Mouse (Mus musculus) forebrain, embryonic 16.5 days (tissue): Measurements from ENCODE around the gene Hspg2. TPM values are rescaled to one million over a fixed set of nuclear protein-coding genes. Genes with fewer than 3 reads are reported as not detected.
A peak's percentile ranks its signal among the peaks of the same experiment; 100 is the strongest.

Experiments used
- ATAC-seq: fragments of 200-750 bp; cut with Nextera tagmentation; 2 replicates; pipeline ENCODE4 v1.8.0; 2017; ENCODE audit warnings: mild to moderate bottlenecking, moderate library complexity
- H3K27ac ChIP-seq: fragments of 300-500 bp; sonication (generic); 2 replicates; pipeline ENCODE4 v1.5.1; 2014; ENCODE audit warnings: low read length, control low read depth
- H3K27me3 ChIP-seq: fragments of 300-500 bp; sonication (generic); replicated peaks from 2 replicates; pipeline ENCODE4 v1.6.1; 2014; ENCODE audit warnings: low read length; ENCODE audit not compliant: control insufficient read depth, insufficient read depth
- H3K36me3 ChIP-seq: fragments of 300-500 bp; sonication (generic); 2 replicates; pipeline ENCODE4 v1.6.1; 2014; ENCODE audit not compliant: control insufficient read depth, insufficient read depth
- H3K4me1 ChIP-seq: fragments of 300-500 bp; sonication (generic); replicated peaks from 2 replicates; pipeline ENCODE4 v1.6.1; 2014; ENCODE audit warnings: low read length; ENCODE audit not compliant: control insufficient read depth, insufficient read depth
- H3K4me2 ChIP-seq: fragments of 300-500 bp; sonication (generic); 2 replicates; pipeline ENCODE4 v1.6.1; 2014; ENCODE audit warnings: mild to moderate bottlenecking, low read length, control low read depth
- H3K4me3 ChIP-seq: fragments of 300-500 bp; sonication (generic); replicated peaks from 2 replicates; pipeline ENCODE4 v1.5.1; 2014; ENCODE audit warnings: mild to moderate bottlenecking, low read length, control low read depth
- H3K9ac ChIP-seq: fragments of 300-500 bp; sonication (generic); replicated peaks from 2 replicates; pipeline ENCODE4 v1.6.1; 2014; ENCODE audit warnings: low read depth, low read length, control low read depth
- H3K9me3 ChIP-seq: fragments of 300-500 bp; sonication (generic); 2 replicates; pipeline ENCODE4 v1.6.1; 2016; ENCODE audit warnings: low read length; ENCODE audit not compliant: control insufficient read depth
- whole genome bisulfite sequencing: fragments of 180-500 bp; shearing (Covaris S2); extraction: QIAGEN DNeasy Blood & Tissue Kit; methylation state at CpG from one replicate; pipeline ENCODE4 v1.1.7; 2014; 5-methylcytosine and 5-hydroxymethylcytosine counted together
- polyA plus RNA-seq: library from polyadenylated mRNA; unstranded; fragments of >200 nt; fragmentation: Nextera tagmentation; extraction: Ambion mirVana; gene quantifications from 2 replicates; pipeline ENCODE4 v1.2.1, GENCODE M21; 2015

The Hspg2 gene
- polyA plus RNA-seq, 1 experiment from 2014 or later, result 3.2 TPM

- H3K27ac ChIP-seq, result no peak overlapping the region
- H3K36me3 ChIP-seq, result no peaks in the 10 kb centered on the region
- H3K4me2 ChIP-seq, result no peak overlapping the region
- H3K27me3 ChIP-seq, result no peaks in the 10 kb centered on the region
- no peaks in the 10 kb centered on the region for H3K9me3 ChIP-seq
- no peak for ATAC-seq
- no peak overlapping the region for H3K9ac ChIP-seq
- H3K4me1 ChIP-seq, result peaks cover 13% of the 10 kb centered on the region
- 80% methylated on average over 4 of the region's 4 CpGs for WGBS
- no peak overlapping the region for H3K4me3 ChIP-seq
These were observed 122.4 kb downstream of the Hspg2 start for GRCm38 (mm10) chr4:137590961-137591360.

- peak within 1 kb of the TSS; percentile 97 for H3K4me3 ChIP-seq
- ATAC-seq, result peak; percentile 95
- no peaks in the 10 kb centered on the region for H3K36me3 ChIP-seq
- peaks cover 17% of the 10 kb centered on the region for H3K4me1 ChIP-seq
- H3K4me2 ChIP-seq, result peak within 1 kb of the TSS; percentile 96
- WGBS, result under 1% methylated on average over 92 of the region's 92 CpGs
- H3K9me3 ChIP-seq, result no peaks in the 10 kb centered on the region
- peak within 1 kb of the TSS; percentile 88 for H3K9ac ChIP-seq
- H3K27me3 ChIP-seq, result no peaks in the 10 kb centered on the region
- H3K27ac ChIP-seq, result peak within 1 kb of the TSS; percentile 100
These were observed 125.3 kb downstream of the Hspg2 start, which contains the start of gene Usp48 for GRCm38 (mm10) chr4:137593601-137594495. TSS of gene Usp48 (plus strand) at chr4:137593755.

- peaks cover 21% of the 10 kb centered on the region for H3K4me1 ChIP-seq
- H3K27ac ChIP-seq, result peak overlapping the region; percentile 100
- H3K4me3 ChIP-seq, result peak overlapping the region; percentile 97
- no peaks in the 10 kb centered on the region for H3K27me3 ChIP-seq
- no peaks in the 10 kb centered on the region for H3K9me3 ChIP-seq
- H3K4me2 ChIP-seq, result peak overlapping the region; percentile 96
- H3K36me3 ChIP-seq, result no peaks in the 10 kb centered on the region
- ATAC-seq, result no peak; the same call in 1 of the 2 replicates
- 4% methylated on average over 40 of the region's 40 CpGs for WGBS
- peak overlapping the region; percentile 88 for H3K9ac ChIP-seq
These were observed 126.1 kb downstream of the Hspg2 start for GRCm38 (mm10) chr4:137594496-137595270.

- Histone ChIP-seq H3K27me3 (no peaks in the 10 kb centered on the region), H3K4me2 (no peak overlapping the region), H3K4me1 (peaks cover 21% of the 10 kb centered on the region), H3K9me3 (no peaks in the 10 kb centered on the region), H3K27ac (no peak overlapping the region), H3K4me3 (no peak overlapping the region), H3K36me3 (no peaks in the 10 kb centered on the region), H3K9ac (no peak overlapping the region)
- no peak for ATAC-seq
- 92% methylated on average over 4 of the region's 4 CpGs for WGBS
These were observed 128.6 kb downstream of the Hspg2 start for GRCm38 (mm10) chr4:137597098-137597630.

- no peak for ATAC-seq
- H3K9ac ChIP-seq, result no peak overlapping the region
- peaks cover 21% of the 10 kb centered on the region for H3K4me1 ChIP-seq
- WGBS, result 81% methylated on average over 5 of the region's 5 CpGs
- no peaks in the 10 kb centered on the region for H3K27me3 ChIP-seq
- H3K9me3 ChIP-seq, result no peaks in the 10 kb centered on the region
- H3K36me3 ChIP-seq, result no peaks in the 10 kb centered on the region
- H3K4me3 ChIP-seq, result no peak overlapping the region
- H3K27ac ChIP-seq, result no peak overlapping the region
- no peak overlapping the region for H3K4me2 ChIP-seq
These were observed 130.0 kb downstream of the Hspg2 start for GRCm38 (mm10) chr4:137598577-137598976.

GRCm38 (mm10) chr4:137603449-137604171 lies 135.0 kb downstream of the Hspg2 start:
- Histone ChIP-seq H3K4me3 (no peak overlapping the region), H3K9ac (no peak overlapping the region), H3K9me3 (no peaks in the 10 kb centered on the region), H3K27ac (no peak overlapping the region), H3K4me1 (peaks cover 4% of the 10 kb centered on the region; the same call in 1 of the 2 replicates), H3K36me3 (peaks cover 15% of the 10 kb centered on the region), H3K27me3 (no peaks in the 10 kb centered on the region), H3K4me2 (no peak overlapping the region)
- 77% methylated on average over 11 of the region's 11 CpGs for WGBS
- ATAC-seq, result no peak

GRCm38 (mm10) chr4:137607023-137607422 lies 138.5 kb downstream of the Hspg2 start:
- 91% methylated on average over 2 of the region's 2 CpGs for WGBS
- ATAC-seq, result no peak

GRCm38 (mm10) chr4:137609281-137609680 lies 140.7 kb downstream of the Hspg2 start:
- Histone ChIP-seq H3K27me3 (no peaks in the 10 kb centered on the region), H3K9ac (no peak overlapping the region), H3K27ac (no peak overlapping the region), H3K4me1 (no peaks in the 10 kb centered on the region), H3K9me3 (no peaks in the 10 kb centered on the region), H3K36me3 (peaks cover 34% of the 10 kb centered on the region), H3K4me2 (no peak overlapping the region), H3K4me3 (no peak overlapping the region)
- ATAC-seq, result no peak
- 90% methylated on average over 7 of the region's 7 CpGs for WGBS

More at GRCm38 (mm10) chr4:137607023-137607422, 138.5 kb downstream of the Hspg2 start:
- H3K4me3 ChIP-seq, result no peak overlapping the region
- H3K9ac ChIP-seq, result no peak overlapping the region
- H3K27me3 ChIP-seq, result no peaks in the 10 kb centered on the region
- H3K36me3 ChIP-seq, result peaks cover 26% of the 10 kb centered on the region
- H3K9me3 ChIP-seq, result no peaks in the 10 kb centered on the region
- no peak overlapping the region for H3K27ac ChIP-seq
- no peak overlapping the region for H3K4me2 ChIP-seq
- no peaks in the 10 kb centered on the region for H3K4me1 ChIP-seq
